Mouse (Mus musculus) heart, embryonic 10.5 days (tissue): ENCODE measurements at regions not wholly inside any gene's neighbourhood (a gene's known extent, or its start where the extent isn't known, plus 50 kb on each side); places are given as distances from the start of the nearest gene placed in this dataset.
A peak's percentile ranks its signal among the peaks of the same experiment; 100 is the strongest.

Experiments used
- DNase-seq: peaks from one replicate; pipeline ENCODE4 v3.0.0-alpha.2; 2017; ENCODE audit warnings: low spot score
- H3K27ac ChIP-seq: fragments of 300-500 bp; sonication (generic); 2 replicates; pipeline ENCODE4 v1.5.1; 2016; ENCODE audit warnings: mild to moderate bottlenecking
- H3K27me3 ChIP-seq: fragments of 300-500 bp; sonication (generic); 2 replicates; pipeline ENCODE4 v1.6.1; 2016; ENCODE audit warnings: mild to moderate bottlenecking; ENCODE audit not compliant: poor library complexity, insufficient read depth, severe bottlenecking
- H3K36me3 ChIP-seq: fragments of 300-500 bp; sonication (generic); 2 replicates; pipeline ENCODE4 v1.6.1; 2016; ENCODE audit warnings: mild to moderate bottlenecking, moderate library complexity
- H3K4me1 ChIP-seq: fragments of 300-500 bp; sonication (generic); 2 replicates; pipeline ENCODE4 v1.6.1; 2016; ENCODE audit warnings: mild to moderate bottlenecking
- H3K4me3 ChIP-seq: fragments of 300-500 bp; sonication (generic); 2 replicates; pipeline ENCODE4 v1.5.1; 2016; ENCODE audit warnings: mild to moderate bottlenecking, moderate library complexity
- H3K9me3 ChIP-seq: fragments of 300-500 bp; sonication (generic); 2 replicates; pipeline ENCODE4 v1.6.1; 2016; ENCODE audit warnings: mild to moderate bottlenecking, moderate library complexity
- WGBS: fragments of 180-500 bp; shearing (Covaris S2); methylation state at CpG from one replicate; pipeline ENCODE4 v1.1.7; 2016; 5-methylcytosine and 5-hydroxymethylcytosine counted together

GRCm38 (mm10) chr8:89850209-89850796 is 497.8 kb downstream of the Tox3 start:
- no peak for DNase-seq
- Histone ChIP-seq H3K27me3 (no peaks in the 10 kb centered on the region), H3K4me3 (no peak overlapping the region), H3K27ac (no peak overlapping the region), H3K9me3 (no peaks in the 10 kb centered on the region), H3K36me3 (no peaks in the 10 kb centered on the region), H3K4me1 (no peaks in the 10 kb centered on the region)
- WGBS: 40% methylated on average over 3 of the region's 3 CpGs

GRCm38 (mm10) chr8:89849416-89850208 is 498.5 kb downstream of the Tox3 start:
- Histone ChIP-seq H3K36me3 (no peaks in the 10 kb centered on the region), H3K4me3 (no peak overlapping the region), H3K4me1 (no peaks in the 10 kb centered on the region), H3K27me3 (no peaks in the 10 kb centered on the region), H3K27ac (no peak overlapping the region), H3K9me3 (no peaks in the 10 kb centered on the region)
- no peak for DNase-seq
- 68% methylated on average over 7 of the region's 7 CpGs for WGBS

DNA sequence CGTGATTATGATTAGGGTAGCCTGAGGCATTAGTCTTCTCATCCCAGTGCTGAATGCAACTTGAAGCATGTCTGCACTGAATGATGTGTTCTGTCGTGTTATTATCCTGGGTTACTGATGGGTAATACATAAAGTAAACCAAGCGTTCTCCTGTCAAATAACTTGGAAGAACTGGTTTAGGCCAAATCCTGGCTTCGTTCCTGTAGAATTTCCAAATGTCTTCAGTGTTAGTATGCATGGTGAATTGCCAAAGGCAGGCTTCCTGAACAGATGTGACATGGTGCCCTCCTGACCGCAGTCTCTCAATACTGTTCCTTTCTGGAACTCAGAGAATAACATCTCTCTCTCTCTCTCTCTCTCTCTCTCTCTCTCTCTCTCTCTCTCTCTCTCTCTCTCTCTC is 509.6 kb downstream of the Tox3 start:
- Histone ChIP-seq H3K27ac (no peak overlapping the region), H3K4me1 (no peaks in the 10 kb centered on the region), H3K9me3 (no peaks in the 10 kb centered on the region), H3K27me3 (no peaks in the 10 kb centered on the region), H3K4me3 (no peak overlapping the region), H3K36me3 (no peaks in the 10 kb centered on the region)
- 79% methylated on average over 5 of the region's 5 CpGs for WGBS
- no peak for DNase-seq

GRCm38 (mm10) chr8:89833715-89834114 is 514.4 kb downstream of the Tox3 start:
- no peaks in the 10 kb centered on the region for H3K36me3 ChIP-seq
- DNase-seq: no peak
- 0 out of 2 replicates have a peak, but pooled peaks cover 3% of the 10 kb centered on the region for H3K9me3 ChIP-seq
- no peaks in the 10 kb centered on the region for H3K27me3 ChIP-seq
- 66% methylated on average over 4 of the region's 4 CpGs for WGBS
- no peak overlapping the region for H3K4me3 ChIP-seq
- no peak overlapping the region for H3K27ac ChIP-seq
- H3K4me1 ChIP-seq: no peaks in the 10 kb centered on the region

- DNase-seq: no peak
- no peak overlapping the region for H3K4me3 ChIP-seq
- no peaks in the 10 kb centered on the region for H3K4me1 ChIP-seq
- 32% methylated on average over 3 of the region's 3 CpGs for WGBS
- no peak overlapping the region for H3K27ac ChIP-seq
- H3K9me3 ChIP-seq: no peaks in the 10 kb centered on the region
- H3K27me3 ChIP-seq: no peaks in the 10 kb centered on the region
- no peaks in the 10 kb centered on the region for H3K36me3 ChIP-seq
These were observed 523.6 kb downstream of the Tox3 start for GRCm38 (mm10) chr8:89824586-89824985.

GRCm38 (mm10) chr8:89823631-89824030 is 524.5 kb downstream of the Tox3 start:
- no peak overlapping the region for H3K4me3 ChIP-seq
- DNase-seq: no peak
- no peak overlapping the region for H3K27ac ChIP-seq
- no peaks in the 10 kb centered on the region for H3K4me1 ChIP-seq
- H3K9me3 ChIP-seq: no peaks in the 10 kb centered on the region
- H3K27me3 ChIP-seq: no peaks in the 10 kb centered on the region
- H3K36me3 ChIP-seq: no peaks in the 10 kb centered on the region

DNA sequence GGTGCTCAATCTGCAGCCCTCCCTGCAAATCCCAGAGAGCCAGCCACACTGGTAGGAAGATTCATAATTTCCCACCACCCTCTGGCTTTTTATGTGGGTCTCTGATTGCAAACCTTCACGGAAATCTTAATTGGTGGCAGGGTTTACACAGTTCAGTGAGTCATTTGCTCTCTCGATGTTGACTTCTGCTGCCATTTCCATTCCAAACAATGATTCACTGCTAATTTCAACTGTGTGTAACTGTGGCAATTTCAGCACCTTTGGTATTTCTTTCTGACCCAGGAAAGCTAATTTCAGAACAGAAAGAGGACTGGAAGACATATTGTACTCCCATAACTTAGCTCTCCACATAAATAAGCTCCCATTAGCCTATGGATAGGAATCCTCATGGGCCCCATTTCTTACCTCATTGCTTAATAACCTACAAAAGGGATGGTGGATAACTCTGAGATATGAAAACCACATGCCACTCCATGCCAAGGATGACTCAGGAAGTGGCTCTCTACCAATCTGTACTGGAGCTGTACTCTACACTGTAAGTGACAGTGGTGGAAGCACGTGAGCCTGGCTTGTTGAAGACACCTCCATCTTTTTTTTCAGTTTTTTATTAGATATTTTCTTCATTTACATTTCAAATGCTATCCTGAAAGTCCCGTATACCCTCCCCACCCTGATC is 536.0 kb downstream of the Tox3 start:
- WGBS: 81% methylated on average over 4 of the region's 4 CpGs
- H3K4me1 ChIP-seq: no peaks in the 10 kb centered on the region
- H3K27me3 ChIP-seq: no peaks in the 10 kb centered on the region

GRCm38 (mm10) chr8:89788296-89788695 is 559.8 kb downstream of the Tox3 start:
- WGBS: 65% methylated on average over 10 of the region's 10 CpGs
- H3K27me3 ChIP-seq: peaks cover 22% of the 10 kb centered on the region
- H3K27ac ChIP-seq: no peak overlapping the region
- no peaks in the 10 kb centered on the region for H3K4me1 ChIP-seq
- no peak for DNase-seq
- H3K4me3 ChIP-seq: no peak overlapping the region
- H3K9me3 ChIP-seq: no peaks in the 10 kb centered on the region
- H3K36me3 ChIP-seq: no peaks in the 10 kb centered on the region

More for the DNA sequence above, 536.0 kb downstream of the Tox3 start:
- no peak for DNase-seq
- no peak overlapping the region for H3K27ac ChIP-seq
- no peaks in the 10 kb centered on the region for H3K9me3 ChIP-seq
- no peak overlapping the region for H3K4me3 ChIP-seq
- no peaks in the 10 kb centered on the region for H3K36me3 ChIP-seq

- Histone ChIP-seq H3K4me1 (no peaks in the 10 kb centered on the region), H3K36me3 (no peaks in the 10 kb centered on the region), H3K9me3 (no peaks in the 10 kb centered on the region), H3K4me3 (no peak overlapping the region), H3K27me3 (peaks cover 22% of the 10 kb centered on the region), H3K27ac (no peak overlapping the region)
- no peak for DNase-seq
- 69% methylated on average over 17 of the region's 17 CpGs for WGBS
These were observed 560.9 kb downstream of the Tox3 start for GRCm38 (mm10) chr8:89787050-89787905.

GRCm38 (mm10) chr8:89785011-89785410 is 563.1 kb downstream of the Tox3 start:
- peaks cover 27% of the 10 kb centered on the region for H3K27me3 ChIP-seq
- no peak overlapping the region for H3K27ac ChIP-seq
- 19% methylated on average over 7 of the region's 7 CpGs for WGBS
- DNase-seq: peak; percentile 79
- H3K4me1 ChIP-seq: no peaks in the 10 kb centered on the region
- no peak overlapping the region for H3K4me3 ChIP-seq
- no peaks in the 10 kb centered on the region for H3K9me3 ChIP-seq
- H3K36me3 ChIP-seq: no peaks in the 10 kb centered on the region

- peaks cover 21% of the 10 kb centered on the region for H3K27me3 ChIP-seq
- H3K27ac ChIP-seq: no peak overlapping the region
- no peaks in the 10 kb centered on the region for H3K4me1 ChIP-seq
- H3K9me3 ChIP-seq: no peaks in the 10 kb centered on the region
- H3K4me3 ChIP-seq: no peak overlapping the region
- no peak for DNase-seq
- H3K36me3 ChIP-seq: no peaks in the 10 kb centered on the region
- WGBS: 74% methylated on average over 5 of the region's 5 CpGs
These were observed 564.8 kb downstream of the Tox3 start for GRCm38 (mm10) chr8:89783311-89783710.

GRCm38 (mm10) chr8:89766387-89766786 is 581.8 kb downstream of the Tox3 start:
- Histone ChIP-seq H3K36me3 (no peaks in the 10 kb centered on the region), H3K27me3 (no peaks in the 10 kb centered on the region), H3K4me3 (no peak overlapping the region), H3K4me1 (no peaks in the 10 kb centered on the region), H3K9me3 (no peaks in the 10 kb centered on the region), H3K27ac (no peak overlapping the region)
- DNase-seq: no peak
- WGBS: 40% methylated on average over 4 of the region's 4 CpGs
